Mouse (Mus musculus): ENCODE results near the gene Hoxb1. TPM values are rescaled to one million over a fixed set of nuclear protein-coding genes. Genes with fewer than 3 reads are reported as not detected.

Hoxb1 gene
- polyA plus RNA-seq, 1 experiment, result not detected

DNA sequence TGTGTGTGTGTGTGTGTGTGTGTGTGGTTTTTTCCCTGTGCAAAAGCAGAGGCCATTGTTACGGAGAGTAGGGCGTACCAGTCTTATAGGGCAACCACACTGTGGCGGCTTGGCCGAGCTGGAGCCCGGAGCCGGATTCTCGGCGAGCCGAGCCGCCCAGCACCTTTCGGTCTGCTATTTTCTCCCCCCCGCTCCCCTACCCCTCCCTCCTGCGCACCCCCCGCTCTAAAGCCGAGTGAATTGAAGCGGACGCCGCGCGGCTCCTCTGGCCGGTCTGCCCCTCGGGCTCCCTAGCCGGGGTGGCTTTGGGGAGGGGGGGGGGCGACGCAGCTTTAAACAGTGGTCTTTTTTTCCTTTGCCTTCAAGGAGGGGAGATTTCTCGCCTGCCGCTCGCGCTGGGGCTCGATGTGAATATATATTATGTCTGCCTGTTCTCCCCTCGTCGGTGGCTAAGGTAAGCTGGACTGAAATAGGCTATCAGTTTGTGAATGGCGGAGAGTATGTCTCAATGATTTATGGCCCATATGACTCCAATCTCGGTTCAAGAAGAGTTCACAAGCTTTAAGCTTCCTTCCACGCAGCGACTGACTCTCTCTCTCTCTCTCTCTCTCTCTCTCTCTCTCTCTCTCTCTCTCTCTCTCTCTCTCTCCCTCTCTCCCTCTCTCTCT lies 24.7 kb upstream of the Hoxb1 start:
- H3K27ac ChIP-seq (ENCODE audit: insufficient read depth, low read length), result peak overlapping the region; percentile 13; the same call in 1 of the 2 replicates
- peak overlapping the region; percentile 37 for H3K4me3 ChIP-seq (ENCODE audit: extremely low read depth, insufficient read depth, insufficient read length)
- peaks cover 6% of the 10 kb centered on the region; the same call in 1 of the 2 replicates for H3K4me1 ChIP-seq (ENCODE audit: control insufficient read depth, insufficient read depth, insufficient read length)
- no peak for DNase-seq (ENCODE audit: low read depth in 1 of 2, low spot score in 2 of 2)
- 3% methylated on average over 36 of the region's 36 CpGs for WGBS
- TF ChIP-seq POLR2A (IDR thresholded peaks at IDR 0.05; ENCODE audit: low read depth, low read length) (no peak), CTCF (IDR thresholded peaks at IDR 0.05; ENCODE audit: extremely low read depth, insufficient read depth, insufficient read length, insufficient replicate concordance) (no peak)
- H3K27me3 ChIP-seq (ENCODE audit: control insufficient read depth, insufficient read depth, low read length), result peaks cover 5% of the 10 kb centered on the region
- H3K36me3 ChIP-seq (ENCODE audit: control insufficient read depth, insufficient read depth, low read length), result no peaks in the 10 kb centered on the region

DNA sequence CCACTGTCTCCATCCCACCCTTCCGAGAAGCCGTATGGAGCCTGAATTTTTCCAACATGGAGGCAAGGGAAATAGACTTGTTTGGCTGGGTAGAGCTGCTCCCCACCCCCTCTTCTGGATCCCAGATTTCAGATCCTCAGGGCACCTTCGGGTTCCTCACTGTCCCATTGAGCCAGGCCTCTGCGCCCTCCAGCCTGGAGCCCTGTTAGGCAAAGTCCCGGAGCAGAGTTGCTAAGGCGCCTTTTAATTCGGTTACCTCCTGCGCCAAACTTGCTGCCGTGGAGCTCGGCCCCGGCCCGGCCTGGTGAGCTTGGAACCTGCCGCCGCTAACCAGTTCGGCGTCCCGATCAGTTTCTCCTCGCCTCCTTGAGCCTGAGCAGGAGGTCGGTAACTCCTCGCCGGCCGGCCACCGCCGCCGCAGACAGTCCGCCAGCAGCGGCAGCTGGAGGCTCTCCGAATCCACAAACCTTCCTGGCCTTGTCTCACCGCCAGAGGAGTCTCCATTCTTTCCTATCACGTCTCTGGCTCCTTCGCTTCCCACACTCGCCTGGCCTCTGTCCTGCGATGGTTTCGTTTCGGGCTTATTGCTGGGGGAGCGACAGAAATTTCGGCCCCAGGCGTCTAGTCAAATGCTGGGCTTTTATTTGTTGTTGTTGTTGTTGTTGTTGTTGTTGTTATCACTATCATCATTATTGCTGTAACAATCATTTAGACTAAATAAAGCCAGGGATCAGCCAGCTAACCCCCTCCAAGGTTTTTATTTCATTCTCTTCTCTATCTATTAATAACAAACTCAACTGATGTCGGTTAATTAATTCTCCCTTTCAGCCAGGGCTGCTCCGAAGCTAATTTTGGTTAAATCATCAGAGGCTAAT lies 23.6 kb upstream of the Hoxb1 start:
- 63% methylated on average over 40 of the region's 40 CpGs for WGBS
- Histone ChIP-seq H3K27me3 (ENCODE audit: control insufficient read depth, insufficient read depth, low read length) (peaks cover 7% of the 10 kb centered on the region), H3K27ac (ENCODE audit: insufficient read depth, low read length) (peak overlapping the region; percentile 70; the same call in 1 of the 2 replicates)

DNA sequence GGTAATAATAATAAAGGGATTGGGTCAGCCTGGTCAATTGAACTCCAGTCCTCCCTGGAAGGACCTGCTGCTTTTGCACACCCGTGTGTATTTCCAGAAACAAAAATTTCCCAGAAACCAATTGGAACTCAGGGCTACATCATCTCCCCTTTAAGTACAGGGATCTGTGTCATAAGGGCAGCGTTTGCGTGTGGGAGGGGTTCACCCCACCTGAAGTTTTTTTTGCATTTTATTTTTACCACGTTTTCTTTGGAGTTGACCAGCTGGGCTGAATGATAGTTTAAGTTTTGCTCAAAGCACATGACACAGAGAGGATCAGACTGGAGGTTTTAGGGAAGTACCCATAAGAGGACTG lies 23.0 kb upstream of the Hoxb1 start:
- H3K27ac ChIP-seq (ENCODE audit: insufficient read depth, low read length), result no peak overlapping the region
- TF ChIP-seq CTCF (IDR thresholded peaks at IDR 0.05; ENCODE audit: extremely low read depth, insufficient read depth, insufficient read length, insufficient replicate concordance) (no peak), POLR2A (IDR thresholded peaks at IDR 0.05; ENCODE audit: low read depth, low read length) (no peak)
- no peak for DNase-seq (ENCODE audit: low read depth in 1 of 2, low spot score in 2 of 2)
- no peaks in the 10 kb centered on the region for H3K36me3 ChIP-seq (ENCODE audit: control insufficient read depth, insufficient read depth, low read length)
- no peak overlapping the region for H3K4me3 ChIP-seq (ENCODE audit: extremely low read depth, insufficient read depth, insufficient read length)
- peaks cover 6% of the 10 kb centered on the region; the same call in 1 of the 2 replicates for H3K4me1 ChIP-seq (ENCODE audit: control insufficient read depth, insufficient read depth, insufficient read length)
- WGBS, result 62% methylated on average over 4 of the region's 4 CpGs
- peaks cover 7% of the 10 kb centered on the region for H3K27me3 ChIP-seq (ENCODE audit: control insufficient read depth, insufficient read depth, low read length)

More for the DNA sequence above, 23.6 kb upstream of the Hoxb1 start:
- no peak for TF ChIP-seq POLR2A (IDR thresholded peaks at IDR 0.05; ENCODE audit: low read depth, low read length)
- no peak for TF ChIP-seq CTCF (IDR thresholded peaks at IDR 0.05; ENCODE audit: extremely low read depth, insufficient read depth, insufficient read length, insufficient replicate concordance)
- Histone ChIP-seq H3K4me1 (ENCODE audit: control insufficient read depth, insufficient read depth, insufficient read length) (peaks cover 6% of the 10 kb centered on the region; the same call in 1 of the 2 replicates), H3K4me3 (ENCODE audit: extremely low read depth, insufficient read depth, insufficient read length) (peak overlapping the region; percentile 45; the same call in 1 of the 2 replicates), H3K36me3 (ENCODE audit: control insufficient read depth, insufficient read depth, low read length) (no peaks in the 10 kb centered on the region)
- no peak for DNase-seq (ENCODE audit: low read depth in 1 of 2, low spot score in 2 of 2)

DNA sequence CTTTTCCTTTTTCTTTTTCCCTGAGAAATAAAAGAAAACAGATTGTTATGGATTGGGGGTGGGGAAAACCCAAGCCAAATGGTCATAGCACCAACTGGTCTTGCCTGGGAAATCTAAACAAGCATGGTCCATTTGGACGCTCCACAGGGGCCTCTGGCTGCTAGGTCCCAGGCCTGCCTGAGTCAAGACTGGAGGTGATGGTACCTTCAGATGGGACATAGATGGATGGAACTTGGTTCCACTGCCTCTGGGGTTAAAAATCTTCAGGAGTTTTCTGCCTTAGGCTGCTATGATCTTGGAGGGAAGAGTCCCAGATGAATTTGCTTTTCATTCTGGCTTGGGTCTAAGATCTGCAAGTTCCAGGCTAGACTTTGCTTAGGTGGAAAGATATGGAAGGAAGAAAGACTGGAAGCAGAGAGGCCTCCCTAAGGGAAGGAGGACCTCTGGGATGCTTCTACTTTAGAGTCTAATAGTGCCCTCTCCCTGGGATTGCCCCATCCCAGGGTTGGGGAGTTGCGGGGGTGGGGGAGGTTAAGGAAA lies 22.3 kb upstream of the Hoxb1 start:
- H3K27ac ChIP-seq (ENCODE audit: insufficient read depth, low read length), result no peak overlapping the region
- TF ChIP-seq POLR2A (IDR thresholded peaks at IDR 0.05; ENCODE audit: low read depth, low read length), result no peak
- WGBS, result 89% methylated on average over 2 of the region's 2 CpGs

DNA sequence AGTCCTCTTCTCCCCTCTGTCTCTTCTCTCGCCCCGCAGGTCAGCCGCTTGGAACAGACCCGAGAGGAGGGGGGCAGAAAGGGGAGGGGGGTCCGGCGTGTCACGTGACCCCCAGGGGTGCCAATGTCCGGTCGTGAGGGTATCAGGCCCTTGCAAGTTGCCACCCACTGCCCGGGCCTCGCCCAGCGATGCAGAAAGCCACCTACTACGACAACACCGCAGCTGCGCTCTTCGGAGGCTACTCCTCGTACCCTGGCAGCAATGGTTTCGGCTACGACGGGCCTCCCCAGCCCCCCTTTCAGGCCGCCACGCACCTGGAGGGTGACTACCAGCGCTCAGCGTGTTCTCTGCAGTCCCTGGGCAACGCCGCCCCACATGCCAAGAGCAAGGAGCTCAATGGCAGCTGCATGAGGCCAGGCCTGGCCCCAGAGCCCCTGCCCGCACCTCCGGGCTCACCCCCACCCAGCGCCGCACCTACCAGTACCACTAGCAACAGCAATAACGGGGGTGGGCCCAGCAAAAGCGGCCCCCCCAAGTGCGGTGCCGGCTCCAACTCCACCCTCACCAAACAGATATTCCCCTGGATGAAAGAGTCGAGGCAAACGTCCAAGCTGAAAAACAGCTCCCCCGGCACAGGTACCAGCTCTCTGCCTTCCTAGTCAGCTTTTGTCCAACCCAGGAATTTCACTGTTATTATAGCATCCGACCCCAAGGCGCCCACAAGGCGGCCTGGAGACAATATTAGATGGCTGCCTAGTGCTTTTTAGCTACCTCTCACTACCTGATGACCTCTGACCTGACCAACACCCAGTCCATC lies 21.3 kb upstream of the Hoxb1 start:
- peaks cover 6% of the 10 kb centered on the region; the same call in 1 of the 2 replicates for H3K4me1 ChIP-seq (ENCODE audit: control insufficient read depth, insufficient read depth, insufficient read length)
- no peaks in the 10 kb centered on the region for H3K36me3 ChIP-seq (ENCODE audit: control insufficient read depth, insufficient read depth, low read length)
- no peak overlapping the region for H3K4me3 ChIP-seq (ENCODE audit: extremely low read depth, insufficient read depth, insufficient read length)
- no peak for TF ChIP-seq CTCF (IDR thresholded peaks at IDR 0.05; ENCODE audit: extremely low read depth, insufficient read depth, insufficient read length, insufficient replicate concordance)
- no peak for TF ChIP-seq POLR2A (IDR thresholded peaks at IDR 0.05; ENCODE audit: low read depth, low read length)
- DNase-seq (ENCODE audit: low read depth in 1 of 2, low spot score in 2 of 2), result no peak
- WGBS, result 88% methylated on average over 40 of the region's 40 CpGs
- H3K27ac ChIP-seq (ENCODE audit: insufficient read depth, low read length), result no peak overlapping the region
- peaks cover 7% of the 10 kb centered on the region for H3K27me3 ChIP-seq (ENCODE audit: control insufficient read depth, insufficient read depth, low read length)

More for the DNA sequence above, 22.3 kb upstream of the Hoxb1 start:
- no peak overlapping the region for H3K4me3 ChIP-seq (ENCODE audit: extremely low read depth, insufficient read depth, insufficient read length)
- H3K4me1 ChIP-seq (ENCODE audit: control insufficient read depth, insufficient read depth, insufficient read length), result peaks cover 6% of the 10 kb centered on the region; the same call in 1 of the 2 replicates
- no peak for DNase-seq (ENCODE audit: low read depth in 1 of 2, low spot score in 2 of 2)
- H3K27me3 ChIP-seq (ENCODE audit: control insufficient read depth, insufficient read depth, low read length), result peaks cover 7% of the 10 kb centered on the region
- H3K36me3 ChIP-seq (ENCODE audit: control insufficient read depth, insufficient read depth, low read length), result no peaks in the 10 kb centered on the region

DNA sequence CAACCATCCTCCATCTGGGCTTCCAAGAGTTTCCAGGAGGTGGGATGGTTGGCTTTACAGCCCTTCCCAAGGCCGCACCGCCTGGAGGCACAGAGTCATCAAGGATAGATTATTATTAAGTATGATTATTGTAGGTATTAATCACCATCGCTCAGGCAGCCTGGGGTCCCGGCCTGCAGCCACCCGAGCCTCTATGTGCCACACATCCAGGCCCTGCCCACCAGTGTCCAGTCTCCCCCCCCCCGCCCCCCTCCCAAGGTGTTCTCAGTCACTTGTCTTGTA lies 20.7 kb upstream of the Hoxb1 start:
- 91% methylated on average over 6 of the region's 6 CpGs for WGBS
- Histone ChIP-seq H3K27me3 (ENCODE audit: control insufficient read depth, insufficient read depth, low read length) (peaks cover 7% of the 10 kb centered on the region), H3K4me1 (ENCODE audit: control insufficient read depth, insufficient read depth, insufficient read length) (peaks cover 6% of the 10 kb centered on the region; the same call in 1 of the 2 replicates), H3K4me3 (ENCODE audit: extremely low read depth, insufficient read depth, insufficient read length) (no peak overlapping the region), H3K27ac (ENCODE audit: insufficient read depth, low read length) (no peak overlapping the region), H3K36me3 (ENCODE audit: control insufficient read depth, insufficient read depth, low read length) (no peaks in the 10 kb centered on the region)
- no peak for TF ChIP-seq CTCF (IDR thresholded peaks at IDR 0.05; ENCODE audit: extremely low read depth, insufficient read depth, insufficient read length, insufficient replicate concordance)
- TF ChIP-seq POLR2A (IDR thresholded peaks at IDR 0.05; ENCODE audit: low read depth, low read length), result no peak
- DNase-seq (ENCODE audit: low read depth in 1 of 2, low spot score in 2 of 2), result no peak
